Mouse (Mus musculus) stomach, embryonic 14.5 days (tissue): ENCODE results near the gene Zfp454. TPM values are rescaled to one million over a fixed set of nuclear protein-coding genes. Genes with fewer than 3 reads are reported as not detected.

ENCODE experiments used
- ATAC-seq: fragments of 200-750 bp; cut with Nextera tagmentation; 2 replicates; pipeline ENCODE4 v1.8.0; 2017; ENCODE audit warnings: low read depth, moderate TSS enrichment; ENCODE audit not compliant: insufficient number of reproducible peaks, insufficient read depth, low FRiP score
- H3K27ac ChIP-seq: fragments of 300-500 bp; sonication (generic); 2 replicates; pipeline ENCODE4 v1.5.1; 2014; ENCODE audit warnings: mild to moderate bottlenecking, low read length, moderate library complexity, mixed read lengths
- H3K27me3 ChIP-seq: fragments of 300-500 bp; sonication (generic); 2 replicates; pipeline ENCODE4 v1.6.1; 2014; ENCODE audit warnings: low read length, control low read depth, mixed read lengths; ENCODE audit not compliant: control insufficient read depth, insufficient read depth
- H3K36me3 ChIP-seq: fragments of 300-500 bp; sonication (generic); 2 replicates; pipeline ENCODE4 v1.6.1; 2014; ENCODE audit warnings: mild to moderate bottlenecking, control low read depth, low read length, moderate library complexity, mixed read lengths; ENCODE audit not compliant: control insufficient read depth, insufficient read depth
- H3K4me1 ChIP-seq: fragments of 300-500 bp; sonication (generic); 2 replicates; pipeline ENCODE4 v1.6.1; 2014; ENCODE audit warnings: low read length, control low read depth, mixed read lengths; ENCODE audit not compliant: control insufficient read depth, insufficient read depth
- H3K4me2 ChIP-seq: fragments of 300-500 bp; sonication (generic); replicated peaks from 2 replicates; pipeline ENCODE4 v1.6.1; 2014; ENCODE audit warnings: low read depth, low read length, control low read depth
- H3K4me3 ChIP-seq: fragments of 300-500 bp; sonication (generic); 2 replicates; pipeline ENCODE4 v1.5.1; 2014; ENCODE audit warnings: low read depth, low read length, control low read depth
- H3K9ac ChIP-seq: fragments of 300-500 bp; sonication (generic); replicated peaks from 2 replicates; pipeline ENCODE4 v1.6.1; 2014; ENCODE audit warnings: low read depth, mild to moderate bottlenecking, control low read depth, low read length, moderate library complexity, mixed read lengths
- H3K9me3 ChIP-seq: fragments of 300-500 bp; sonication (generic); 2 replicates; pipeline ENCODE4 v1.6.1; 2016; ENCODE audit warnings: low read depth, low read length, control low read depth; ENCODE audit not compliant: control insufficient read depth
- WGBS: fragments of 180-500 bp; shearing (Covaris S2); extraction: QIAGEN DNeasy Blood & Tissue Kit; methylation state at CpG from one replicate; pipeline ENCODE4 v1.1.7; 2014; 5-methylcytosine and 5-hydroxymethylcytosine counted together
- polyA plus RNA-seq: library from polyadenylated mRNA; unstranded; fragments of >200 nt; fragmentation: Nextera tagmentation; extraction: Ambion mirVana; gene quantifications from 2 replicates; pipeline ENCODE4 v1.2.1, GENCODE M21; 2014

Gene Zfp454
- polyA plus RNA-seq, 1 experiment from 2014 or later: 8.4 TPM

GRCm38 (mm10) chr11:50850177-50850735, 37.2 kb downstream of the Zfp454 start, which contains the start of gene Grm6:
Gene Grm6 (plus strand): TSS chr11:50850685.
- Histone ChIP-seq H3K4me1 (peaks cover 6% of the 10 kb centered on the region), H3K27ac (no peak within 1 kb of the TSS), H3K9me3 (no peaks in the 10 kb centered on the region), H3K4me3 (peak within 1 kb of the TSS; percentile 39), H3K4me2 (peak within 1 kb of the TSS; percentile 80), H3K27me3 (peaks cover 33% of the 10 kb centered on the region), H3K9ac (0 out of 2 replicates have a peak within 1 kb of the TSS, but pooled peaks have one; percentile 18), H3K36me3 (no peaks in the 10 kb centered on the region)
- 2% methylated on average over 11 of the region's 11 CpGs for WGBS
- ATAC-seq: no peak

DNA sequence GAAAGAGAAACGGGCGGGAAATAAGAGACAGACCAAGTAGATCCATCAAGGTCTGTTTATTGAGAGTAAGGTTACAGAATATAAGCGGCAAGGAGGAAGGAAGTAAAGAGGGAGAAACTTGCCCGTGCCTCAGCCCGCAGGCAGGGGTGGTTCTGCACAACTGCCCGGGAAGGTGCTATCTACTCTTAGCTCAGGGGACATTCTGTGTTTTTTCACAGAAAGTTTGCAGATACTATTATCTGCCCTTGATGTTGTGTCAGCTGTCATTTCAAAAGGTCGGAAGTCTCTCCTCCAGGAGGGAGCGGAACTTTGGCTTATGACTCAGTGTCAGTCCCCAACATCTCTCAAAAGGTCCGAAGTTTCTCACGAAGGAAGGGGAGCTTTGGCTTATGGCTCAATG, 38.1 kb downstream of the Zfp454 start:
- no peak for ATAC-seq
- Histone ChIP-seq H3K27me3 (peaks cover 33% of the 10 kb centered on the region), H3K4me3 (no peak overlapping the region)

DNA sequence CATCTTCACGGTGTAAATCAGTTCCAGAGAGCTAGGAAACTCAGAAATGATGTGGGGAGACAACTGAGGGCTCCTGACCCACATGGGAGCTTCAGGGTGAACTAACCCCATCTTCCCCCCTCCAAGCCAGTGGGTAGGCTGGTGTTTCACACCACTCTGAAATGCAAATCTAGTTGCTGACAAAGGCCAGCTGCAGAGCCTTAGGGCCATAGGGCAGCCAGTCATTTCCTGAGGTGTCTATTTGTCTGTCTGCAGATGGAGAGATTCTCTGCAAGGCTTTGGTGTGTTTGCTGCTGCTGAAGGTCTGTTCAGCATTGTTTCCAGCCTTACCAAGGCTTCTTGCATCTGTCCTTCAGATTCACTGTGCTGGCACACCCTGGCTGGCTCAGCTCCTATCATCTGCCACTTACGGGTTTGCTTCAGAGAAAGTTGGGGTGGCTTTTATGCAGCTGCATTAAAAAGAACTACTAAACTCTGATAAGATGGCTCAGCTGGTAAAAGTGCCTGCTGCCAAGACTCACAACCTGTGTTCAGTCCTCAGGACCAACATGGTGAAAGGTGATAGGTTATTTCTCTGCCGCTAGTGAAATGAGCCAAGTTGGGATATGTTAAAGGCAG, 38.8 kb downstream of the Zfp454 start:
- H3K4me1 ChIP-seq: peaks cover 6% of the 10 kb centered on the region
- ATAC-seq: no peak
- H3K9ac ChIP-seq: no peak overlapping the region
- no peak overlapping the region for H3K4me3 ChIP-seq
- WGBS: 36% methylated on average over 3 of the region's 3 CpGs
- no peaks in the 10 kb centered on the region for H3K36me3 ChIP-seq
- H3K27me3 ChIP-seq: peaks cover 33% of the 10 kb centered on the region
- no peak overlapping the region for H3K27ac ChIP-seq
- no peaks in the 10 kb centered on the region for H3K9me3 ChIP-seq
- no peak overlapping the region for H3K4me2 ChIP-seq

More for the DNA sequence above, 38.1 kb downstream of the Zfp454 start:
- Histone ChIP-seq H3K4me2 (no peak overlapping the region), H3K4me1 (peaks cover 6% of the 10 kb centered on the region), H3K27ac (no peak overlapping the region), H3K36me3 (no peaks in the 10 kb centered on the region), H3K9ac (no peak overlapping the region), H3K9me3 (no peaks in the 10 kb centered on the region)
- 2% methylated on average over 10 of the region's 10 CpGs for WGBS

DNA sequence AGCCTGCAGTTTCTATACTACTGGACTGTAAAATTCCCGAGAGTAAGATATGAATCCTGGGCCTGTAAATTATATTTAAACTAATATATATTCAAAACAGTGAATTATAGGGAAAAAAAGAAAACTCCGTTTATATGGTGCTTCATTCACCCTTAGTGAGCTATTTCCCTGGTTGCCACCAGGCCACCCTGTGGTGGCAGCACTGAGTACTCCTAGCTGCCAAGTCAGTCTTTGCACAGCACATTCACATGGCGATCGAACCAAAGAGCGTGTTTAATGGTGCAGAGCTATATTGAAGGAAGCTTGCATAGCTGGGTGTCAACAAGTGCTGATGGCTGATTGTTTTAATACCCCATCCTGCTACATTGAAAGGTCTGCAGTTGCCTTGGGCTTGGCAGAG, 40.4 kb downstream of the Zfp454 start:
- no peak for ATAC-seq
- Histone ChIP-seq H3K27ac (no peak overlapping the region), H3K9me3 (no peaks in the 10 kb centered on the region), H3K4me1 (peaks cover 6% of the 10 kb centered on the region), H3K4me3 (no peak overlapping the region), H3K36me3 (no peaks in the 10 kb centered on the region), H3K9ac (no peak overlapping the region), H3K27me3 (peaks cover 26% of the 10 kb centered on the region), H3K4me2 (no peak overlapping the region)
- 75% methylated on average over 5 of the region's 5 CpGs for WGBS

- H3K27ac ChIP-seq: no peak overlapping the region
- peaks cover under 1% of the 10 kb centered on the region for H3K4me1 ChIP-seq
- H3K9ac ChIP-seq: no peak overlapping the region
- H3K9me3 ChIP-seq: no peaks in the 10 kb centered on the region
- no peak overlapping the region for H3K4me3 ChIP-seq
- WGBS: 83% methylated on average over 3 of the region's 3 CpGs
- H3K4me2 ChIP-seq: no peak overlapping the region
- ATAC-seq: no peak
- H3K27me3 ChIP-seq: peaks cover 18% of the 10 kb centered on the region; the same call in 1 of the 2 replicates
- no peaks in the 10 kb centered on the region for H3K36me3 ChIP-seq
These were observed 41.5 kb downstream of the Zfp454 start for GRCm38 (mm10) chr11:50845951-50846350.

DNA sequence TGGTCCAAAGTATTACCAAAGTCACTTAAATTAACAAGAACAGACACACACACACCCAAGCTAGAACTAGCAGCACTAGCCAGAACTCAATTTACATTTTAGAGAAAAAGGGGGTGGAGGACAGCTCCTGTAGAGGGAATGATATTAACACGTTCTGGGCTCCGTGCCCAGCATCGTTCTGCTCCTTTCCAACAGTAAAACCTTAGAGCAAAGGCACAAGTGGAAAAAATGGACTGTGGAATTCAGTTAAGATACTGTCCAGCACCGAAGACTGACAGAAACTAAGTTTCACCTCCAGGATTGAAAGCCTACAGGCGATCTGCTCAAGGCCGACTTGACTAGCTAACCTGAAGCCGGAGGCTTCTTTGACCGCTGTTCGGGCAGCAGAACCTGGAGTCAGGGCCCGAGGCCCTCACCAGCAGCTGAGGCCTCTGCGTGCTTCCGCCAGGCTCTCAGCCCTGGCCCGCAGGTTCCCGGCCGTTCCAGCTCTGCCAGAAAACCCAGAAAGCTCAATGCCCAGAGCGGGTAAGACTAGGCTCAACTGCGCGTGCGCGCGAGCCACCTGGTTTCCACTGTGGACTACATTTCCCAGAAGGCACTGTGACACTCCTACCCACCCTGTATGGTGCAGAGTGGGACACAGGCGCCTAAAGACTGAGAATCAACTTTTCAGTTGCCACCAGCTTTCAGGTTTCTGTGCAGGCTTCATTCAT, 46.3 kb downstream of the Zfp454 start, which contains the start of gene Zfp879:
Gene Zfp879, minus strand, starts transcription at position 530 of the 713 bp plus-strand sequence.
- no peaks in the 10 kb centered on the region for H3K27me3 ChIP-seq
- no peaks in the 10 kb centered on the region for H3K36me3 ChIP-seq
- no peaks in the 10 kb centered on the region; the same call in 1 of the 2 replicates for H3K4me1 ChIP-seq
- peak within 1 kb of the TSS; percentile 39; the same call in 1 of the 2 replicates for H3K9ac ChIP-seq
- H3K27ac ChIP-seq: peak within 1 kb of the TSS; percentile 90
- peak within 1 kb of the TSS; percentile 35 for H3K4me3 ChIP-seq
- peak within 1 kb of the TSS; percentile 51 for H3K4me2 ChIP-seq
- 12% methylated on average over 22 of the region's 22 CpGs for WGBS
- ATAC-seq: peak; percentile 93
- no peaks in the 10 kb centered on the region for H3K9me3 ChIP-seq

DNA sequence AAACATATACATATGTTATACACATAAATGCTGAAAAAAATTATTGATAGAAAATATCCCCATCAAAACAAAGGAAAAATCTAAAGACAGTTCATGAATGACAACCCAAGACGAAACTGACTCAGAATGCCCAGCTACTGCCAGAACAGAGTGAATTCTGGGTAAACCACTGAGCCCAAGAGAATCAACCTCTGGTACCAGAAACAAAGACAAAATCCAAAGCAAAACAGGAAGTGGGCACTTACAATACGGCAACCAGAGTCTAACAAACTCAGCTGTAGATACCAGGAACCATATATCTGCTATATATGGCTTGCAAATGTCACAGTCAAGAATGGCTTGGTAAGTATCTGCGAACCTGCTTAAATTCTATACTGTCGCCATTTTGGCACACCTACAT, 51.7 kb downstream of the Zfp454 start:
- 80% methylated on average over 4 of the region's 4 CpGs for WGBS
- no peak overlapping the region for H3K27ac ChIP-seq
- peaks cover 6% of the 10 kb centered on the region; the same call in 1 of the 2 replicates for H3K36me3 ChIP-seq
- no peak overlapping the region for H3K4me3 ChIP-seq
- no peak overlapping the region for H3K9ac ChIP-seq
- no peaks in the 10 kb centered on the region for H3K27me3 ChIP-seq
- peaks cover 6% of the 10 kb centered on the region; the same call in 1 of the 2 replicates for H3K9me3 ChIP-seq
- H3K4me2 ChIP-seq: no peak overlapping the region
- ATAC-seq: no peak
- H3K4me1 ChIP-seq: no peaks in the 10 kb centered on the region; the same call in 1 of the 2 replicates
